Mouse (Mus musculus): ENCODE data around the gene Slc9a1. TPM values are rescaled to one million over a fixed set of nuclear protein-coding genes. Genes with fewer than 3 reads are reported as not detected.

The Slc9a1 gene
- total and polyA plus RNA-seq, 2 experiments from 2014 or later = 4.4 to 30.8 TPM

DNA sequence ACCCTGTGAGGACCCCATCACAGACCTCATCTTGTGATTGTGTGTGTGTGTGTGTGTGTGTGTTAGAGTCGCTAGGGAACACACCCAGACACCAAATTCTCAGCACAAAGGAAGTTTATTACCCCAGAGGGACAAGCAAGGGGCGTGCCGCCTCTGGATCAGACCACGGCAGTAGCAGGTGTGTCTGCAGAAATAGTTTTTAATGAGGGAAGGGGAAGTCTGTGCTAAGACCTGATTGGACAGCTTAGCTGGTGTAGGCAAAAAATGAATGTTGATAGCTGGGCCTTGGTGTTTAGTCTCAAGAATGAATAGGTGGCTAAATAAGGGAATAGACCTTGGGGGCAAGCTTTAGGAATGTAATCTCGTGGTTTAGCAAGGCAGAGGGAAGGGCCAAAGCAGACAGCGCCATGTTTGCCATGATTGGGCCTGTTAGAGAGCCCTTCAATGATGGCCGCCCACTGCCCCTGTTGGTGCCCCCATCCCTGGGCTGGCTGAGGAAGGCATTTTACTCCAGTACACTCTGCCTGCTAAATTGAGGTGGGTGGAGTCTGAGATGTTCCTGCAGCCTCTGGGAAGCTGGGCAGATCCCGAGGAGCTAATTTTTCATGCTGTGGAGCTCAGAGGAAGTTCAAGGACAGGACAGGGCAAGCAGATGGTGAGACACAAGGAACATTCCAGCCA is 79.3 kb downstream of the Slc9a1 start:
- DNase-seq (ENCODE audit: low spot score) = no peak
- Histone ChIP-seq H3K27ac (ENCODE audit: low read depth) (no peak overlapping the region), H3K27me3 (ENCODE audit: control insufficient read depth, insufficient read depth, low read length) (0 out of 2 replicates have a peak, but pooled peaks cover 3% of the 10 kb centered on the region), H3K9me3 (replicated peaks; ENCODE audit: control insufficient read depth, low read length) (no peaks in the 10 kb centered on the region), H3K9ac (replicated peaks; ENCODE audit: low read depth, low read length) (no peak overlapping the region), H3K4me2 (ENCODE audit: low read depth, low read length) (no peak overlapping the region), H3K36me3 (replicated peaks; ENCODE audit: control insufficient read depth, insufficient read depth, low read length) (no peaks in the 10 kb centered on the region), H3K4me1 (ENCODE audit: control insufficient read depth, insufficient read depth) (no peaks in the 10 kb centered on the region), H3K4me3 (ENCODE audit: low read depth, low read length) (no peak overlapping the region)
- TF ChIP-seq CTCF (IDR thresholded peaks at IDR 0.05; ENCODE audit: low read depth) = no peak
- no peak for TF ChIP-seq EP300 (IDR thresholded peaks at IDR 0.05; ENCODE audit: low read depth)
- no peak for ATAC-seq (ENCODE audit: insufficient read depth, low read depth)
- WGBS = 71% methylated on average over 8 of the region's 8 CpGs

- no peak for ATAC-seq (ENCODE audit: insufficient read depth, low read depth)
- H3K27me3 ChIP-seq (ENCODE audit: control insufficient read depth, insufficient read depth, low read length) = 0 out of 2 replicates have a peak, but pooled peaks cover 3% of the 10 kb centered on the region
- H3K4me1 ChIP-seq (ENCODE audit: control insufficient read depth, insufficient read depth) = no peaks in the 10 kb centered on the region
- no peak overlapping the region for H3K4me2 ChIP-seq (ENCODE audit: low read depth, low read length)
- H3K9me3 ChIP-seq (replicated peaks; ENCODE audit: control insufficient read depth, low read length) = no peaks in the 10 kb centered on the region
- DNase-seq (ENCODE audit: low spot score) = no peak
- no peak for TF ChIP-seq EP300 (IDR thresholded peaks at IDR 0.05; ENCODE audit: low read depth)
- peak; percentile 80 for TF ChIP-seq CTCF (IDR thresholded peaks at IDR 0.05; ENCODE audit: low read depth)
- H3K4me3 ChIP-seq (ENCODE audit: low read depth, low read length) = no peak overlapping the region
- H3K27ac ChIP-seq (ENCODE audit: low read depth) = no peak overlapping the region
- no peaks in the 10 kb centered on the region for H3K36me3 ChIP-seq (replicated peaks; ENCODE audit: control insufficient read depth, insufficient read depth, low read length)
- WGBS = 16% methylated on average over 13 of the region's 13 CpGs
- no peak overlapping the region for H3K9ac ChIP-seq (replicated peaks; ENCODE audit: low read depth, low read length)
Observed at GRCm38 (mm10) chr4:133449726-133450125, 80.2 kb downstream of the Slc9a1 start.

- Histone ChIP-seq H3K4me3 (ENCODE audit: low read depth, low read length) (no peak overlapping the region), H3K4me2 (ENCODE audit: low read depth, low read length) (no peak overlapping the region), H3K27me3 (ENCODE audit: control insufficient read depth, insufficient read depth, low read length) (0 out of 2 replicates have a peak, but pooled peaks cover 3% of the 10 kb centered on the region), H3K27ac (ENCODE audit: low read depth) (no peak overlapping the region), H3K9me3 (replicated peaks; ENCODE audit: control insufficient read depth, low read length) (no peaks in the 10 kb centered on the region), H3K9ac (replicated peaks; ENCODE audit: low read depth, low read length) (no peak overlapping the region), H3K4me1 (ENCODE audit: control insufficient read depth, insufficient read depth) (no peaks in the 10 kb centered on the region), H3K36me3 (replicated peaks; ENCODE audit: control insufficient read depth, insufficient read depth, low read length) (no peaks in the 10 kb centered on the region)
- TF ChIP-seq EP300 (IDR thresholded peaks at IDR 0.05; ENCODE audit: low read depth) (no peak), CTCF (IDR thresholded peaks at IDR 0.05; ENCODE audit: low read depth) (peak; percentile 93)
- no peak for ATAC-seq (ENCODE audit: insufficient read depth, low read depth)
- DNase-seq (ENCODE audit: low spot score) = peak; percentile 84
- 8% methylated on average over 10 of the region's 10 CpGs for WGBS
Observed at GRCm38 (mm10) chr4:133451536-133451935, 82.0 kb downstream of the Slc9a1 start.

DNA sequence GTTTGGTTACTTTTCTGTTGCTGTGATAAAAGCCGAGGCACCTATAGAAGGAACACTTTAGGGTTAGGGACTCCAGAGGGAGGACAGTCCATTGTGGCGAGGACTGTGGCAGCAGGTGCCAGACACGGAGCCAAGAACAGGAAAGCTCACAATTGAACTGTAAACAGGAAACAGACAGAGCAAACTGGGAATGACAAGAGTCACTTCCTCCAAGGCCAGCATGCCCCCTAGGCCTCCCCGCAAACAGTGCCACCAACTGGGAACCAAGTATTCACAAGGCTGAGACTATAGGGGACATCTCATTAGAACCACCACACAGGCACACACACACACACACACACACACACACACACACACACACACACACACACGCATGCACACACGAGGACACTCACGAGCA is 82.9 kb downstream of the Slc9a1 start:
- H3K9me3 ChIP-seq (replicated peaks; ENCODE audit: control insufficient read depth, low read length) = no peaks in the 10 kb centered on the region
- no peak for TF ChIP-seq EP300 (IDR thresholded peaks at IDR 0.05; ENCODE audit: low read depth)
- no peak for TF ChIP-seq CTCF (IDR thresholded peaks at IDR 0.05; ENCODE audit: low read depth)
- no peaks in the 10 kb centered on the region for H3K36me3 ChIP-seq (replicated peaks; ENCODE audit: control insufficient read depth, insufficient read depth, low read length)
- H3K4me3 ChIP-seq (ENCODE audit: low read depth, low read length) = no peak overlapping the region
- ATAC-seq (ENCODE audit: insufficient read depth, low read depth) = no peak
- H3K9ac ChIP-seq (replicated peaks; ENCODE audit: low read depth, low read length) = no peak overlapping the region
- DNase-seq (ENCODE audit: low spot score) = no peak
- H3K27ac ChIP-seq (ENCODE audit: low read depth) = no peak overlapping the region
- WGBS = 74% methylated on average over 7 of the region's 7 CpGs
- no peak overlapping the region for H3K4me2 ChIP-seq (ENCODE audit: low read depth, low read length)
- no peaks in the 10 kb centered on the region for H3K4me1 ChIP-seq (ENCODE audit: control insufficient read depth, insufficient read depth)
- H3K27me3 ChIP-seq (ENCODE audit: control insufficient read depth, insufficient read depth, low read length) = 0 out of 2 replicates have a peak, but pooled peaks cover 3% of the 10 kb centered on the region

GRCm38 (mm10) chr4:133458044-133458443 is 88.5 kb downstream of the Slc9a1 start:
- no peak overlapping the region for H3K4me2 ChIP-seq (ENCODE audit: low read depth, low read length)
- H3K9ac ChIP-seq (replicated peaks; ENCODE audit: low read depth, low read length) = no peak overlapping the region
- TF ChIP-seq CTCF (IDR thresholded peaks at IDR 0.05; ENCODE audit: low read depth) (0 out of 2 replicates have a peak, but pooled peaks have one; percentile 3), EP300 (IDR thresholded peaks at IDR 0.05; ENCODE audit: low read depth) (no peak)
- peaks cover 14% of the 10 kb centered on the region; the same call in 1 of the 2 replicates for H3K4me1 ChIP-seq (ENCODE audit: control insufficient read depth, insufficient read depth)
- H3K27ac ChIP-seq (ENCODE audit: low read depth) = no peak overlapping the region
- 54% methylated on average over 3 of the region's 3 CpGs for WGBS
- ATAC-seq (ENCODE audit: insufficient read depth, low read depth) = no peak
- H3K27me3 ChIP-seq (ENCODE audit: control insufficient read depth, insufficient read depth, low read length) = no peaks in the 10 kb centered on the region
- no peak overlapping the region for H3K4me3 ChIP-seq (ENCODE audit: low read depth, low read length)
- H3K36me3 ChIP-seq (replicated peaks; ENCODE audit: control insufficient read depth, insufficient read depth, low read length) = no peaks in the 10 kb centered on the region
- DNase-seq (ENCODE audit: low spot score) = no peak
- no peaks in the 10 kb centered on the region for H3K9me3 ChIP-seq (replicated peaks; ENCODE audit: control insufficient read depth, low read length)

DNA sequence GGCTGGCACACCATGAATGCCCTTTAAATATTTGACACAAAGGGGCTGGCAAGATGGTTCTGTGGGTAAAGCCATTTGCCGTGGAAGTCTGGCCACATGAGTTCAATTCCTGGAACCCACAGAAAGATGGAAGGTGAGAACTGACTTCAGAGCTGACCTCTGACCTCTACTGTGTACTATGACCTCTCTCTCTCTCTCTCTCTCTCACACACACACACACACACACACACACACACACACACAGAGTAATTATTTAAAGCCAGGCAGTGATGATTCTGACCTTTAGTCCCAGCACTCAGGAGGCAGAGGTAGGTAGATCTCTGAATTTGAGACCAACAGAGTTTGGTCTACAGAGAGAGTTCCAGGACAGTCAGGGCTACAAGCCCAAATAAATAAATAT is 90.5 kb downstream of the Slc9a1 start:
- Histone ChIP-seq H3K4me1 (ENCODE audit: control insufficient read depth, insufficient read depth) (peaks cover 21% of the 10 kb centered on the region), H3K27me3 (ENCODE audit: control insufficient read depth, insufficient read depth, low read length) (no peaks in the 10 kb centered on the region), H3K4me2 (ENCODE audit: low read depth, low read length) (no peak overlapping the region), H3K27ac (ENCODE audit: low read depth) (no peak overlapping the region), H3K4me3 (ENCODE audit: low read depth, low read length) (no peak overlapping the region), H3K9ac (replicated peaks; ENCODE audit: low read depth, low read length) (no peak overlapping the region), H3K36me3 (replicated peaks; ENCODE audit: control insufficient read depth, insufficient read depth, low read length) (no peaks in the 10 kb centered on the region), H3K9me3 (replicated peaks; ENCODE audit: control insufficient read depth, low read length) (no peaks in the 10 kb centered on the region)
- DNase-seq (ENCODE audit: low spot score) (no peak), ATAC-seq (ENCODE audit: insufficient read depth, low read depth) (no peak)
- WGBS = 86% methylated on average over 1 of the region's 1 CpGs
- TF ChIP-seq EP300 (IDR thresholded peaks at IDR 0.05; ENCODE audit: low read depth) = no peak
- no peak for TF ChIP-seq CTCF (IDR thresholded peaks at IDR 0.05; ENCODE audit: low read depth)

All from heart, postnatal 0 days (tissue).